Mouse (Mus musculus) c-Kit-positive CD71-positive TER-119-positive erythroid progenitor cells, embryonic 14.5 days (primary cell): ENCODE results near the gene Ikzf2.

Source experiments
- DNase-seq: peaks from one replicate; pipeline ENCODE4 v3.0.0-alpha.2; 2013; ENCODE audit warnings: low spot score

The Ikzf2 gene

DNA sequence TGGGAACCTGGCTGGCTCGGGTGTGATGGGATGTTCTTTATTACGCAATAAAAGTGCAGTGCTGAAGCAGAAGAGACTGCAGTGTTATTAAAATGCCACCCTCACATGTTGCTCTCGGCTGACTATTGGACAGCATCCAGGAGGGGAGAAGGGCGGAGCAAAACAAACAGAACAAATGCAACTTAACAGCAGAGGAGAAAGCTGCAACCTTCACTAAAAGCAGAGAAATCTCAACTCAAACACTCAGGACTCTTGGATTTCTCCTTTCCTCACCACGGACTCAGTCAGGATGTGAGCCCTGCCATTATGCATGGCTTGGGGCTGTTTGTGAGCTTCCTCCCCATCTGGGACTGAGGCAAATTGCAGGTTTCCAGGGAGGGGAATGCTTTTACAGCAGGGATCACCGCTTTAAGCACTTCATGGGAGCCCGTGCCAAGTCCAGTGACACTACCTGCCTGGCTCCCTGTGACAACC lies 95.7 kb downstream of the Ikzf2 start:
- no peak for DNase-seq

DNA sequence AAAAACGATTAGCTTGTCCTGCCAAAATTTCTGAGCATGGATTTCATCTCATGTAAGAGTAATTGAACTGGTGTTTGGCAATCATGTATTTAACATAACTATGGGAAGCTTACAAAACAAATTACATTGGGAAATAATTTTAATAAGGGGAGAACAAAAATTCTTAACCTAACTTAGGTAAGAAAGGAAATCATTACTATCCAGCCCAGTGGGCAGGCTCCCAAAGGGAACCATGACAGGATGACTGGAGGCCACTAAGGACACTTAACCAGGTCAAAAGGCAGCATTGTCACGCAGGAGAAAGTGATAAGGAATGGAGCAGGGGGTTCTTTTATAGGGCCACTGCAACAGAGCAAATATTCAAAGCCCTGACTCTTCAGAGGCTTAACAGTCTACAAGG lies 101.5 kb downstream of the Ikzf2 start:
- DNase-seq = no peak

DNA sequence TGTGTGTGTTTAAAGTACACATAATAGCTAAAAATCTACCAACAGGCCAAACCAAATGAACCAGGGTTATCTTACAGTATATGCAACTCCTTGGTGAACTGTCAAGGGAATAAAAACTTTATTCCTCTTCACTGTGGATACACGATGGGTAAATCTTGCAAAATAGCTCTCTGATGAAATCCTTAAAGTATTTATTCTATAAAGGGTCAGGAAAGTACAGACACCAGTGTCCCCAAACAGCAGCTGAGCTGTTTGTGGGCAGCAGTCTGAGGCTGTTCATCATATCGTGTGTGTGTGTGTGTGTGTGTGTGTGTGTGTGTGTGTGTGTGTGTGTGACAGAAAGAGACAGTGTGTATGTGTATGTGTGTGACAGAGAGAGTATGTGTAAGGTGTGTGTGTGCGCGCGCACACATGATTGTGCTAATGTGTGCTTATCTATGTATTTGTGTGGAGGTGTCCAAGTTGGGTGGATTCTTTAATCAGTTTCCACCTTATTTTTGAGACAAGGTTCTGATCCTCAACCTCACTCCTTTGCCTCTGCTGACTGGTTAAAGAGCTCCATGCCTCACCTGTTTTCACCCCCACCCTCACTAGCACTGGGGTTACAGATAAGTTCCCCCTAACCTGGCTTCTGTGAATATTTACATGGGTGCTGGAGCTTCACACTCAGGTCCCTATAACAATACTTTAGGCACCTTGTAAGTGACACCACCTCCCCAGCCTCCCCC lies 102.9 kb downstream of the Ikzf2 start:
- no peak for DNase-seq

DNA sequence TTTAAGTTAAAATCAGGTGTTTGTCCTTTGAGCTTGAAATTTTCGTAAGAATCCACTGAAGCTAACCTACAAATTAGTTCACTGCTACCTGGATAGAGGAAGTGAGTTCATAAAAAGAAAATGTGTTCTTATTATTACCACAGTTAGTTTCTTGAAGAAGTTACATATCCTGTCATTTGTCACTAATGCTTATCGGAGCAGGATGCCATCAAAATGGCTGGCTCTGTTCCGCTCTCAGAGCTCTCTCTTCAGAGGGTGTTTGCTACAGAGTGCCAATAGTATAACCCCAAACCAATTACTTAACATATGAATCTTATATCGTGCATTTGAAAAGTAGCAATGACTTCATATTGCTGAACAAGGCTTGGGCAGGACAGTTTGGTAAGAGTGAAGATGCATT lies 108.1 kb downstream of the Ikzf2 start:
- no peak for DNase-seq

DNA sequence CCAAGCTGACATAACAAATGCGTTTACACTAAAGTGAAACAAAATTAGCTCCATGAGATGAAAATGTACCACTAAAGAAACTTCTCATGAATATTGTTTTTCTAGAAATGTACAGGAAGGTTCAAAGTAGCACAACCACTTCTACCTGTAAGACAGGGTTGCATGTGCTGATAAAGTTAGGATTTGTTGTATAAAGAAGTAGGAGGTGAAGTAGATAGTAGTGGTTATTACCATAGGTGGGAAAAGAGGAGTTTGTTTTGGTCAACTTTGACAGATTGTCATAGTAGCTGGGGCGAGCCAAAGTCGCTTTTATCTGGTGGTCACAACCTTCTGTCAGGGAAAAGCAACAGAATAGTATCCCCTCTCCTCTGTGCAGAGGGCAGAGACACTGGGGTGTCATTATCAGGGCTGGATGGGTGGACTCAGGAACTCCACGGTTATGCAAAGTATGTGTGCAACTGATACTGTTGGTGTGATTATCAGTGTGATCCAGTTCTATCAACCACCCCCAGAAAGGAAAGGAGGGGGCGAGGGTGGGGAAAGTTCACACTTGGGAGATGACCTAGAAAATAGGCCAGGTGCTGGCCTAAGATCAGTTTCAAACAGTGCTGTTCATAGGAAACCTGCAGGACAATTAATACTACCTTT lies 127.5 kb downstream of the Ikzf2 start:
- peak; percentile 74 for DNase-seq

DNA sequence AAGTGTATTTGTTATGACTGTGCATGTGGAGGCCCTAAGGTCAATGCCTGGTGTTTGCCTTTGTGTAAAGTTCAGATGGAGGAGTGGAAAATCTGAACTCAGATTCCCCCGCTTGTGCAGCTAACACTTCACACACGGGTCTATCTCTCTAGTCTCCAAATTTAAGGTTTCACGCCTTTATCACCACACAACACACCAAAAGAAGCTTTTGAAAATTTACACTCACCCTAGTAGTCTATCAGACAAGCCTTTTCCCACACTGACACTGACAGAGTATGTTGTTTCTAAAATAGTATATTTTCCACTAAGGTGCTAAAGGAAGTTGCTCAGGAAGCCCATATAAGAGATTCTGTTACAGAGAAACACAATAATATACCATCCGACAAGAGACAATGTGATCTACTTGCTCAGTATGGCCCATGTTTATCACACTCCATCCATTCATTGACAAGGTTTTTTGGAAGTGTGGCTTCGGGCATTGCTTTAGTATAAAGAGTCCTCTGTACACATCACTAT lies 131.4 kb downstream of the Ikzf2 start:
- DNase-seq = no peak

DNA sequence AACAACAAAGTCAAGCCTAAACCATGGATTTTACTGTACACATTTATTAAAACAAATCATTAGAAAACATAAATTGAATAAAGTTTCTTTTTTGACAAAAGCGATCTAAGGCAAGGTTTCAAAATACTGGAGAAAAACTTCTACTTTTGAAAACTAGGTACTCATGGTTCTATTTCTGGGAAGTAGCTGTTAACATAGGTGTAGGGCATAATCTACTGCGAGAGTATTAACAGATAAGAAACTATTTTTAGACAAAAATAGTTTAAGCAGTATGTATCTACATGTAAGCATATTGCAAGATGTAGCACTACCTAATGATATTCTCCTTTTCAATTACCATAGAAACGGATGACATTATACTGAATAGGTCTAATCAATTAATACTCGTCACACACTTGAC lies 137.1 kb downstream of the Ikzf2 start:
- DNase-seq = no peak

DNA sequence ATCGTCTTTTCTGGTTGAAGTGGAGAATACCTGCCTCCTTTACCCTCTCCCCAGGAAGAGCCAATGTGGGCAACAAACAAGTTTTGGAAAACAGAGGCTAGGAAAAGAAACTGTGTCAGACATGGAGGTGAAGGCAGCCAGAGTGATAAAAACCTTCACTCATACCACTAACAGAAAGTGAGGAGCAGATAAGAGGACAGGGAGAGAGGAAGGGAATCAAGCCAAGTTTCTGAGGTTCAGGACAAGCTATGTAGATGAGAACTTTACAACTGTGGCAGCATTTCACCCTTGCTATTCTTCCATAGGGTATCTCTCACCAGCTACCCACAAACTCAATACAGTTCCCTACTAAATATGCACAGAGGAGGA lies 141.2 kb downstream of the Ikzf2 start:
- DNase-seq = no peak

DNA sequence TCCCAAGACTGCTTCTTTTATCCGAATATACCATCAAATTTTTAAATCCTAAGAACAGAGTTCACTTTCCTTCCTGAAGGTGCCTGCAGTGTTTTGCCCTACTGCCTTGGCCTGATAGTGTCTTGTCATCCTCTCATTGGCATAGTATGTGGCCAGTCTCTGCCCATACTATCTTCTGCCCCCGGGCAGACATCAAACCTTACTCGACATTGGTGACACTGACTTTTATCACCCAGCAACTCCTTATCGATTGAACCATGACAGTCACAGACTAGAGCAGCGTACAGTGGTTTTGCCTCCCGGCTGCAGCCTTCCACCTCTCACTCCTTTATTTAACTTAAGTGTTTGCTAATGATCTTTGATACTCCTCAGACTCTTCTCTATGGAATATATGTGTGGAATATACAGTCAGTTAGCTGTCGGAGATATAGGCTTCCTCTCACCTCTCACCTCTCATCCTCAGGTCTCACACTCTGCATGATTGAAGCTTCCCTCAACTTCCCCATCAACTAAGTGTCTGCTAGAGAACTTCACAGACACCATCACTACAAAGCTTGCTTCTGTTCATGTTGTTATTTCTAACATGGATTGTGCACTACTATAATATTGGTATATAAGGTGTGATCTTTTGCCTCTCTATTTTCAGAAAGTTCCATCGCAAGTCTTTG lies 141.7 kb downstream of the Ikzf2 start:
- DNase-seq = peak; percentile 50

DNA sequence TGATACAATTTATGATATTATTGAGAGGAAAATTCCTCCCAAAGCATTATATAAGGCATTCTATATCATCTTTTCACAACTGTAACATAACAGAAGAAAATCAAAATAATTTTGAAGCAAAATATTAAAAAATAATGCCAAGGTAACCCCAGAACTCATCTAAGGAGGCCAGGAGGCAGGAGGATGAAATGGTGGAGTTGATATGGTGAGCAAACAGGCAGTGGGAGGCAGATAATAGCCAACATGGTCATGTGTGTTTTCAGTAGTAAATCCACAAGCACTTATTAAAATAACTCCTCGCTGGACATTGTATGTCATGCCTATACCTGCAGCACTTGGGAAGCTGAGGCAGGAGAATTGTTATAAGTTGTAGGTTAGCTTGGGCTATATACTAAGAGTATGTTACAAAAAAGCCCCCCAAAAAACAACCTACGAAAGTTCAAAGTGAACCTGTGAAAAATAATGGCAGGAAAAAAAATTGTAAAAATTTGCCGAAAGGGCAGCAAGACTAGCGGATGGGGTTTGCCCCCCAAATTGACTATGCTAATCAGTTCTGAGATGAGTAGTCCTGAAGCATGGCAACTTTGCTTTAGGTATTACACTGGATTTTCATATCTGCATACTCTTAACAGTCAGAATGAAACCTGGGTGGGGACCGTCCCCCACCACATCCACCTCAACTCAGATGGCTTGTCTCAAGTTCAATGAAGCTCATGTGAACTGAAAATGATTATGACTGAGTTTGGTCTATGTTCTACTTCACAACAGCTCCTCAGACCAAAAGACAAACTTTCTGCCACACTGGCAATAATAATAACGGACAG lies 143.1 kb downstream of the Ikzf2 start:
- no peak for DNase-seq

DNA sequence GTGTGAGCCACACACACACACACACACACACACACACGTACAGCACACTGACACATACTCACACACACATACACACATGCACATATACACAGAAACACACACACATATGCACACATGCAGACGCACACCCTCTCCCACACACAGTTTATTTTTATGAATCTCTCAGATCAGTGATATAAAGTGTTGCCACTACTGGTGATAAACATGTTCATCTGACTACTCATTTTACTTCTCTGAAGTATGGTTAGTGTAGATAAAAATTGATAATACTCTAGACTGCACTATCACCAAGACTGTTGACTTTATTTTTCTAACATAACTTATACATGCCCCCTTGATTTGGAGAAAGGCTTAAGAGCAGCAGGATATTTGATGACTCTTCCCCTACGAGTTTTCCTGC lies 144.5 kb downstream of the Ikzf2 start:
- DNase-seq = no peak

DNA sequence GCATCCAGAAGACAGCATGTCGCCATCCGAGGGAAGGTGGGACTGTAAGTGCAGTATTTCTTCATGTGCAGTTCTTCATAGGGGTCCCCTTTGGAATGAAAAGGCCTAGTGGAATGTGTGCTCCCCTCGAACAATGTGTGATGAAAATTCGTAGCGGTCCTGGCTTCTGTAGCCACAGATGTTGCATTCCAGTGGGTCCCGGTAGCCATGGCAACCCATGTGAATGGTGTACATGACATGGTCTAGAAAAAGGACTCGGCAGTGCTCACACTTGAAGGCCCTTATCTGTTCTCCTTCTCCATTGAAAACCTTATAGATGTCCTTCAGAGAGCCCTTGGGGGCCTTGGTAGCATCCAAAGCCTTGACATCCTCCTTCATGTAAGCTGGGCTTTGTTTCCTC lies 148.4 kb downstream of the Ikzf2 start:
- DNase-seq = no peak

DNA sequence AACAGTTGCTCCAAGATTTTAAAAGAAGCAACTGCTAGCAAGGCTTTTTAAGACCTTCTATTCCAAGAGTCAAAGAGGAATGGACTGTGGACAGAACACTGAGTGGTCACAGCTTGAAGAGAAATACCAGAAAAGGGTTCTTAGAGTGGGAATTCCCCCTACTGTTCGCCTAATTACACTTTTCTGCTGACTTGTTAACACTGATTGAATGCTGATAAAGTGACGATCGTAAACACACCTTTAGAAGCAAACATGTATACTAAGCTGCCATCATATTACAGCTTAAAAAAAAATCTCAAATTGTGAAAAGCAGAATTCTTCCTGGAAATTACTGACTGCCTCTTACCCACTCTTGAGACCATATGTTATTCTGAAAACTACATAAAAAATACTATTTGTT lies 149.4 kb downstream of the Ikzf2 start:
- no peak for DNase-seq

DNA sequence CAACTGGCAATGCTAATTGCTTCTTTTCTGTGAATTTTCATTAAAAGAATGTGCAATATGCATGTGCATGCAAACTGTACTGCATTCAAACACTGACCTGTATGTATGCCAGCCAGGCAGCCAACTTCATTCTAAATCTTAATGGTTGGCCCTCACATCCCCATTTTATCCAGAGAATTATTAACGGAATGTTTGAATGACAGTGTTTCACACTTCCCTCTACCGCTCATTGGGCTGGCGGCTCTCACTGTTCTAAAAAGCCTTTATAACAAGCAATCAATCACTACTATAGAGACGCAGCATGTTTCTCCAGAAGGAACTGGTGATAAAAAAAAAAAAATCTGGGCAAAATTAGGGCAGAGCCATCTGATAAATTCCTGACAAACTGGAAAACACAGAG lies 151.5 kb downstream of the Ikzf2 start:
- no peak for DNase-seq

DNA sequence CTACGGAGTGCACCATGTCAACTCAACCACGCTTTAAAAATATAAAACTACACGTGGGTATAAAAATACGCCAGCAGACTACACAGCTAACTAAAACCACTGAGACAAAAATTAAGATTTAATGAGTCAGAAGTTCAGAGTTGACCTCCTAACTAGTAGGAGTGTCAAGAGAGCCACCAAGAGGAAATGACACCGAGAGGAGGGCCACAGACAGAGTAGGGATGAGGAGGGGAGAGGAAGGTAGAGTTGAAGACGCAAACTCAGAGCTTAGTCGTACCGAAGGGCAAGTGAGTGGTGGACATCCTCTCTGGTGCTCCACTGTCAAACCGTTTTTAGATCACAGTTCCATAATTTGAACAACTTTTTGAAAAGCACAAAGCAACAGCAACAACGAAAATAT lies 154.0 kb downstream of the Ikzf2 start:
- no peak for DNase-seq

DNA sequence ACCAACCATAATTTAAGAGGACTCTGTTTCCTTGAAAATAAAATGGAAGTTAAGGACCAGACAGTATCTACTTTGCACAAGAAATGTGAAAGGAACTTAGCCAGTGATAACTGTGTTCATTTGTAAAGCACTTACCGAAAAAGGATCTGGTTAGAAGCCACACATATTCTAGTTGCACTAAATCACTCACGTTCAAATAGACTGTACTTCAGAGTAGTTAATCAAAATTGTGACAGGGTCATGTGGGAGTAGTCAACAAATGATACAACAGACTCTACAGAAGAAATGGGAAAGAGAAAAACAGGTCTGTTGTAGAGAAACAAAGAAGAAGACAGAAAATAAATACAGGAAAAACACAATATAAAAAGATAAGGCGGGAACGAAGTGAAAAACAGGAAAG lies 158.3 kb downstream of the Ikzf2 start:
- no peak for DNase-seq

DNA sequence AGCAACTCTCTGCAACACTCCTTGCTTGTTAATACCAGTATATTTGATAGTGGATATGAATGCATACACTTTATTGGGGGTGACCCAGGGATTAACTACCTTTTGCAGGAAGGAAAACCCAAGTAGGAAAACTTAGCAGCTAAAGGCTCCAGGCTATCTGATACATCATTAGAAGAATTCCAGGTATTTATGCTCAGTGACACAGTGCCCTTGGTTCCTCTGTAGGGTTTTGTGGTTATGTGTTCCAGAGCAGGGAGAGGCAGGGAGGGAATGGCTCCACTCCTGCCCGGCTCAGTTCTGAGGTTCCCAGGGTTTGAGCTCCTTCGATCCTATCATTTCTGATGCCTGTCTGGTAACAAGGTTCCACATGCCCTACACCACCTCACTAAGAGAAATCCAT lies 165.4 kb downstream of the Ikzf2 start:
- DNase-seq = no peak

DNA sequence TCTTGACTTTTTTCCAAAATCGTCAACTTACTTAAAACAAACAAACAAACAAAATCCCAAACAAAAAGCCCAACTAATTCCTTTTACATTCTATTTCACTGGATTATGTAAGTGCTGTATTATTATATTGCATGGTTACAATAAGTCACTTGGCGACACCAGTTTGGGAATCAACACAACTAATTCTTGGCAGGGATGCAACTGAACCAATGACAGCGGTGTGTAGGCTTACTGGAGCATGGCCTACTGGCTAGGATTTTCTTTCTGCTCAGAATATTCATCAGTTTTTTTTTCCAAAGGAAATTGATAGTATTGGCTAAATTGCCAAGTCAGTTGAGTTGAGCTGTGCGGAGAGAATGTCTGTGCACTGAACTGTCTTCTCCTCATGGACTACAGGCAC lies 167.7 kb downstream of the Ikzf2 start:
- DNase-seq = no peak

DNA sequence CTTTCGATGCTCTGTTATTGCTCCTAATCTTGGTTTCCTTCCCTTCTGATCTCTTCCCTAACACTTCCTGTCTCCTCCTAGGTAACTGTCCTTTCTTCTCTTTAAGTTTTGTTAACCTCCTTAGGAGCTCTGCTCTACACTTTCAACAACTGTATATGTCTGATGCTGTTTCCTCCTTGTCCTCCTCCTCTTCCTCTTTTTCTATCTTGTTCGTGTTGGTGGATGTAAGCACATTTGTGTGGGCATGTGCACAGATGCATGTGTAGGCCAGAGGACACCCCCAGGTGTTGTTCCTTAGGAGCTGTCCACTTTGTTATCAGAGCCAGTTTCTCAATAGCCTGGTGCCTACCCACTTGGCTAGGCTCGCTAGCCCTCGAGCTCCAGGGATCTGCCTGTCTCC lies 169.0 kb downstream of the Ikzf2 start:
- DNase-seq = no peak

DNA sequence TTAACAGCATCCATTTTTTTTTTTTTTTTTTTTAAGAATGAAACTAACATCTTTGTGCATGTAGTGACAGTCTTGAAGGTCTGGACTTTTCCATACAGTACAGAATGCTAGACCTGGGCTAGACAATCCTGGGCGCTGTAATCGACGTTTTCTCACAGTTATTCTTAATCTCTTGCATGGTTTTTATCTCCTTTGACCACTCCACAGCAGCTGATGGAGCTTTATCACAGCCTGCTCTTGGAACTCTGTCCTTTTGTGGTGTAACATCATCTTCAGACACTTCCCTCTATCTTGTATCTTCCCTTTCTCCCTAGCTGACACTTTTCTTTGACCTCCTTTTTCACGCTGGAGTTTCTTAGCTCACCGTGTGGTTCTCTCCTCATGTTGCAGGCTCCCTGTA lies 170.9 kb downstream of the Ikzf2 start:
- peak; percentile 42 for DNase-seq

DNA sequence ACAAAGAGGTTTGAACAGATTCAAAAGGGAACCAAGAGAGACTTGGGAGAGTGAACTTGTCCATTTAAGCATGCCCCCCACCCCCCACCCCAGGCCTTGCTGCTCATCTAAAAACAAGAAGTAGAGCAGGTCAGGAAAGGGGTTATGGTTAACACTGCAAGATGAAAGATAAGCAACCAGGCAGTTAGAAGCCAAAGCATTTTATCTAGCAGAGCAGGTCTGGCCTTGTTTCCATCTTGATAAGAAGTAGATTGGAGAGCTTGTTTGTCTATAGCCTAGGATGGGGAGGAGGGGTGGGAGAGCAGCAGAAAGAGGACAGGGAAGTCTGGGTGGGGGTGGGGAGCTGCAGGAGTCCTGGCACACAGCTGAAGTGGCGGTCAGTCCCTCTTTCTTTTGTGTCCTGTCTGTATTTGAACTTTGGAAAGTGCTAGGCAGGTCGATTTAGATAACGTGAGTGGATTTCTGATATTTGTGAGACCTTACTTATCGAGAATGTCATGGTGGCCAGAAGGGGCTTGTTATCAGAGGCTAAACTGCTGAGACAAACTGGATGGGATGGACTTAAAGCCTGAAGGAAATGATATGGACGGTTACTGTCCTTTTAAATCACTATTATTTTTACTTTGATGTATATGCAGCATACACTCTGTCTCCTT lies 173.3 kb downstream of the Ikzf2 start:
- peak; percentile 41 for DNase-seq

DNA sequence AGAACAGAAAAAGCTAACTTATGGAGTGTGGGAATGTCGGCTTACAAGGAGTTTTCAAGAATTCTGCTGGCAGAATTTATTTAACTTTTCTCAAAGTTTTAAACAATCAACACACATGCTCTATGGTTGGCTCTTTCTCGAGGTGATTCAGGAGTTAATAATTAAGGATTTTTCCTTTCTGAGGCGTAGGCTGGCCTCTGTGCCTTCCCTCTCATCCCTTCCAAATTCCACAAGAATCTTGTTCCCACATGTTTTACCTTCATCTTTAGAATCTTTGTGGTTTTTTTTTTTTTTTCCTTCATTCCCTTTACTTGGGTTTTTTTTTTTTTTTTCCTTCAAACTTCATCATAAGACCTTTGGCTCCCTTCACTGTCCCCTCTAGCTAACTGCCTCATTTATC lies 178.8 kb downstream of the Ikzf2 start:
- no peak for DNase-seq
